Mouse (Mus musculus) CH12.LX (cell line): Measurements from ENCODE around the gene Rnf141. TPM values are rescaled to one million over a fixed set of nuclear protein-coding genes. Genes with fewer than 3 reads are reported as not detected.

Experiments
- DNase-seq: peaks from one replicate; pipeline ENCODE4 v3.0.0-alpha.2; 2013; ENCODE audit errors: extremely low read depth
- H3K27ac ChIP-seq: 2 replicates; pipeline ENCODE4 v1.5.1; 2012; ENCODE audit warnings: low read depth, mild to moderate bottlenecking, control low read depth, moderate library complexity; ENCODE audit not compliant: insufficient read depth
- H3K27me3 ChIP-seq: replicated peaks from 2 replicates; pipeline ENCODE3; 2012; ENCODE audit warnings: inconsistent platforms
- H3K36me3 ChIP-seq, 2 experiments: replicated peaks in 1 of 2; 2 replicates each; pipeline versions ENCODE3 to v1.6.1; 2012; ENCODE audit warnings: inconsistent platforms in 1 of 2, low read length in 1 of 2, mild to moderate bottlenecking in 1 of 2, mixed read lengths in 1 of 2, moderate library complexity in 1 of 2; ENCODE audit not compliant: control insufficient read depth in 1 of 2, insufficient read depth in 1 of 2
- H3K4me1 ChIP-seq, 2 experiments: 2 replicates each; pipeline ENCODE4 v1.6.1; 2012; ENCODE audit warnings: inconsistent platforms in 1 of 2, moderate library complexity in 1 of 2; ENCODE audit not compliant: insufficient read depth in 2 of 2, control insufficient read depth in 1 of 2
- H3K4me2 ChIP-seq: 2 replicates; pipeline ENCODE4 v1.6.1; 2012; ENCODE audit warnings: low read depth, mild to moderate bottlenecking, control low read depth; ENCODE audit not compliant: poor library complexity, insufficient read depth, severe bottlenecking
- H3K4me3 ChIP-seq, 3 experiments: fragments of 150-350 bp in 1 of 3; sonication (generic) in 1 of 3; replicated peaks in 1 of 3; 2 replicates each; pipeline versions ENCODE3 to v1.5.1; 2011 to 2012; ENCODE audit warnings: low read depth in 2 of 3, low read length in 2 of 3, mild to moderate bottlenecking in 2 of 3, moderate library complexity in 2 of 3, control low read depth in 1 of 3, improper control_type of control experiment in 1 of 3, inconsistent platforms in 1 of 3, mixed read lengths in 1 of 3; ENCODE audit not compliant: poor library complexity in 1 of 3
- H3K79me2 ChIP-seq: replicated peaks from 2 replicates; pipeline ENCODE4 v1.6.1; 2012; ENCODE audit warnings: mild to moderate bottlenecking, moderate library complexity; ENCODE audit not compliant: control insufficient read depth, poor library complexity, insufficient read depth, severe bottlenecking; ENCODE audit errors: extremely low read depth
- H3K9ac ChIP-seq: 2 replicates; pipeline ENCODE4 v1.6.1; 2012; ENCODE audit warnings: low read depth, mild to moderate bottlenecking, control low read depth, moderate library complexity; ENCODE audit not compliant: insufficient read depth
- H3K9me3 ChIP-seq: replicated peaks from 2 replicates; pipeline ENCODE3; 2012; ENCODE audit warnings: low read length, inconsistent platforms, mixed read lengths
- CHD2 ChIP-seq: IDR thresholded peaks from 2 replicates; pipeline ENCODE4 v1.6.1; 2011; ENCODE audit warnings: low read length, improper control_type of control experiment
- CTCF ChIP-seq, 2 experiments: IDR thresholded peaks in 1 of 2; conservative IDR thresholded peaks in 1 of 2; 2 replicates each; pipeline ENCODE4 v1.5.1; 2011 to 2012; ENCODE audit warnings: low read depth in 2 of 2, low read length in 2 of 2, improper control_type of control experiment in 1 of 2, inconsistent platforms in 1 of 2, mild to moderate bottlenecking in 1 of 2, moderate library complexity in 1 of 2
- ELF1 ChIP-seq: IDR thresholded peaks from 2 replicates; pipeline ENCODE4 v1.6.1; 2014; ENCODE audit warnings: low read depth, mild to moderate bottlenecking, inconsistent platforms, low read length, improper control_type of control experiment
- EP300 ChIP-seq: IDR thresholded peaks from 2 replicates; pipeline ENCODE4 v1.6.1; 2011; ENCODE audit warnings: low read length, improper control_type of control experiment
- ETS1 ChIP-seq: conservative IDR thresholded peaks from 2 replicates; pipeline ENCODE4 v1.6.1; 2012; ENCODE audit warnings: low read depth, mild to moderate bottlenecking, inconsistent platforms, low read length, improper control_type of control experiment, moderate library complexity
- HCFC1 ChIP-seq: IDR thresholded peaks from 2 replicates; pipeline ENCODE4 v1.6.1; 2012; ENCODE audit warnings: low read depth, mild to moderate bottlenecking, inconsistent platforms, low read length, improper control_type of control experiment
- IRF4 ChIP-seq: IDR thresholded peaks from 2 replicates; pipeline ENCODE4 v1.6.1; 2014; ENCODE audit warnings: low read depth, mild to moderate bottlenecking, inconsistent platforms, low read length, improper control_type of control experiment
- JUN ChIP-seq: IDR thresholded peaks from 2 replicates; pipeline ENCODE4 v1.6.1; 2011; ENCODE audit warnings: low read depth, mild to moderate bottlenecking, low read length, improper control_type of control experiment, moderate library complexity; ENCODE audit not compliant: insufficient read depth
- JUND ChIP-seq: conservative IDR thresholded peaks from 2 replicates; pipeline ENCODE4 v1.6.1; 2011; ENCODE audit warnings: low read depth, low read length, improper control_type of control experiment
- MAFK ChIP-seq: IDR thresholded peaks from 2 replicates; pipeline ENCODE4 v1.6.1; 2011; ENCODE audit warnings: low read length, improper control_type of control experiment; ENCODE audit not compliant: insufficient replicate concordance
- MAZ ChIP-seq: IDR thresholded peaks from 2 replicates; pipeline ENCODE4 v1.6.1; 2012; ENCODE audit warnings: low read depth, mild to moderate bottlenecking, inconsistent platforms, low read length, improper control_type of control experiment, moderate library complexity
- MEF2A ChIP-seq: IDR thresholded peaks from 2 replicates; pipeline ENCODE4 v1.6.1; 2014; ENCODE audit warnings: low read depth, mild to moderate bottlenecking, inconsistent platforms, low read length, improper control_type of control experiment, borderline replicate concordance
- MXI1 ChIP-seq: IDR thresholded peaks from 2 replicates; pipeline ENCODE4 v1.6.1; 2011; ENCODE audit warnings: mild to moderate bottlenecking, low read depth, low read length, improper control_type of control experiment
- NELFE ChIP-seq: IDR thresholded peaks from 2 replicates; pipeline ENCODE4 v1.6.1; 2011; ENCODE audit warnings: low read depth, low read length, improper control_type of control experiment
- NRF1 ChIP-seq: IDR thresholded peaks from 2 replicates; pipeline ENCODE4 v1.6.1; 2014; ENCODE audit warnings: low read depth, mild to moderate bottlenecking, inconsistent platforms, low read length, improper control_type of control experiment, moderate library complexity
- PAX5 ChIP-seq: IDR thresholded peaks from 2 replicates; pipeline ENCODE4 v1.6.1; 2012; ENCODE audit warnings: low read length, inconsistent platforms, mixed read lengths
- POLR2AphosphoS2 ChIP-seq: IDR thresholded peaks from 2 replicates; pipeline ENCODE4 v1.6.1; 2011; ENCODE audit warnings: low read depth, low read length, improper control_type of control experiment
- RAD21 ChIP-seq: IDR thresholded peaks from 2 replicates; pipeline ENCODE4 v1.6.1; 2011; ENCODE audit warnings: low read depth, mild to moderate bottlenecking, low read length, improper control_type of control experiment, moderate library complexity
- SIN3A ChIP-seq: IDR thresholded peaks from 2 replicates; pipeline ENCODE4 v1.6.1; 2012; ENCODE audit warnings: low read length, improper control_type of control experiment, inconsistent platforms
- TBP ChIP-seq: conservative IDR thresholded peaks from 2 replicates; pipeline ENCODE4 v1.6.1; 2011; ENCODE audit warnings: low read depth, low read length, improper control_type of control experiment
- TCF12 ChIP-seq: IDR thresholded peaks from 2 replicates; pipeline ENCODE4 v1.6.1; 2014; ENCODE audit warnings: low read depth, mild to moderate bottlenecking, inconsistent platforms, low read length, improper control_type of control experiment
- USF1 ChIP-seq: IDR thresholded peaks from 2 replicates; pipeline ENCODE4 v1.6.1; 2014; ENCODE audit warnings: low read depth, mild to moderate bottlenecking, inconsistent platforms, low read length, improper control_type of control experiment
- ZC3H11A ChIP-seq: IDR thresholded peaks from 2 replicates; pipeline ENCODE4 v1.6.1; 2012; ENCODE audit warnings: low read depth, mild to moderate bottlenecking, inconsistent platforms, low read length, improper control_type of control experiment
- ZKSCAN1 ChIP-seq: IDR thresholded peaks from 2 replicates; pipeline ENCODE4 v1.6.1; 2012; ENCODE audit warnings: low read depth, inconsistent platforms, low read length, improper control_type of control experiment, borderline replicate concordance
- ZMIZ1 ChIP-seq: IDR thresholded peaks from 2 replicates; pipeline ENCODE4 v1.6.1; 2012; ENCODE audit warnings: low read depth, mild to moderate bottlenecking, inconsistent platforms, low read length, improper control_type of control experiment
- dilution Hi-C: fragments of 300-500 bp; cut with MboI; formaldehyde crosslinking; loops from 2 replicates; pipeline ENCODE4 v1.14.3; 2020; ENCODE audit warnings: low sequenced_read_pairs; ENCODE audit not compliant: extremely low pct_unique_long_range_greater_than_20kb, extremely low pct_ligation_motif_present
- in situ Hi-C: fragments of 300-500 bp; cut with MboI; formaldehyde crosslinking; loops from 3 replicates; pipeline ENCODE4 v1.14.3; 2019; ENCODE audit warnings: low sequenced_read_pairs, low pct_ligation_motif_present, low pct_unique_long_range_greater_than_20kb, mixed read lengths
- polyA plus RNA-seq: library from polyadenylated mRNA; unstranded; fragments of >175 nt; gene quantifications from 2 replicates; pipeline ENCODE4 v1.2.1, GENCODE M21; 2012; ENCODE audit warnings: low read depth; ENCODE audit not compliant: insufficient read length
- total RNA-seq, 2 experiments: library from RNA; depleted of rRNA; stranded (reverse); fragments of 300-350 nt in 1 of 2; fragments of >200 nt in 1 of 2; gene quantifications; 2 replicates each; pipeline ENCODE4 v1.2.3; 2012 to 2014

Rnf141 gene
- total and polyA plus RNA-seq, 3 experiments, result 16.1 to 21.5 (median 18.1) TPM

- peak overlapping the region; percentile 34 for H3K4me2 ChIP-seq
- no peaks in the 10 kb centered on the region for H3K79me2 ChIP-seq
- TF ChIP-seq TBP, result no peak
- no peak for TF ChIP-seq JUND
- TF ChIP-seq NELFE, result no peak
- no peak for TF ChIP-seq USF1
- no peak for TF ChIP-seq RAD21
- no peak for TF ChIP-seq IRF4
- no peak for TF ChIP-seq HCFC1
- TF ChIP-seq ZMIZ1, result no peak
- in situ Hi-C loops (no loop called here), dilution Hi-C loops (no loop called here)
- no peaks in the 10 kb centered on the region for H3K27me3 ChIP-seq
- H3K4me3 ChIP-seq, result no peak overlapping the region
- DNase-seq, result peak; percentile 56
- H3K4me1 ChIP-seq, result peaks cover 13 to 53% of the 10 kb centered on the region in 2 experiments
- H3K9me3 ChIP-seq, result no peaks in the 10 kb centered on the region
- no peaks in the 10 kb centered on the region for H3K36me3 ChIP-seq
- H3K27ac ChIP-seq, result no peak overlapping the region
- peak overlapping the region; percentile 1; the same call in 1 of the 2 replicates for H3K9ac ChIP-seq
Observed at GRCm38 (mm10) chr7:110773204-110774002, 70.9 kb downstream of the Rnf141 start.

- Histone ChIP-seq H3K9me3 (no peaks in the 10 kb centered on the region), H3K27ac (no peak overlapping the region), H3K4me1 (peaks cover 13 to 53% of the 10 kb centered on the region in 2 experiments), H3K36me3 (no peaks in the 10 kb centered on the region), H3K27me3 (no peaks in the 10 kb centered on the region), H3K4me2 (no peak overlapping the region), H3K9ac (no peak overlapping the region), H3K4me3 (no peak overlapping the region), H3K79me2 (no peaks in the 10 kb centered on the region)
- dilution Hi-C loops (no loop called here), in situ Hi-C loops (no loop called here)
- DNase-seq, result no peak
- TF ChIP-seq ETS1 (no peak), MAFK (no peak), CHD2 (no peak)
Observed at GRCm38 (mm10) chr7:110772343-110772742, 71.9 kb downstream of the Rnf141 start.

DNA sequence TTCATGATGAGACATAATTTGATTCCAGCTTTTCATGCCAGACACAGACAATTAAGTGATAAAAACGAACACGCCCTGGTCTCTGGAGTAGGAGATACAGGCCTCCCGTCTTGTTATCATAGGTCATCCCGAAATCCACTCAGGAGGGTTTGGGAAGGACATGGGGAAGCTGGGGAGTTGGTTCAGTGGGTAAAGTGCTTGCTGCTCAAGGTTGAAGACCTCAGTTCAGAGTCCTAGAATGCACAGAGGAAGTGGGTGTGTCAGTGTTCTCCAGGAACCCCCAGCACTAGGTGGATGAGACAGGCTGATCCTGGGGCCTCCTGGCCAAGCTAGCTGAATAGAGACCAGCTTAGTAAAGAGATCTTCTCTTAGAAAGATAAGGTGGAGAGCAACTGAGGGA is 73.3 kb downstream of the Rnf141 start:
- Histone ChIP-seq H3K79me2 (no peaks in the 10 kb centered on the region), H3K9ac (no peak overlapping the region), H3K27me3 (no peaks in the 10 kb centered on the region), H3K9me3 (no peaks in the 10 kb centered on the region), H3K4me3 (no peak overlapping the region), H3K4me2 (no peak overlapping the region), H3K4me1 (peaks cover 13 to 43% of the 10 kb centered on the region in 2 experiments), H3K27ac (no peak overlapping the region), H3K36me3 (no peaks in the 10 kb centered on the region)
- in situ Hi-C loops (no loop called here), dilution Hi-C loops (no loop called here)
- no peak for DNase-seq
- TF ChIP-seq NRF1 (no peak), ELF1 (no peak), HCFC1 (no peak), JUN (no peak), MXI1 (no peak), MAZ (no peak), RAD21 (no peak), SIN3A (no peak), MEF2A (no peak), ZC3H11A (no peak), TCF12 (no peak), POLR2AphosphoS2 (no peak), CTCF (conservative IDR thresholded peaks at IDR 0.05 in 1 of 2, IDR thresholded peaks at IDR 0.05 in 1 of 2; ENCODE audit: low read depth in 2 of 2, low read length in 2 of 2) (no peak), PAX5 (no peak), ZKSCAN1 (no peak), USF1 (no peak), MAFK (no peak), EP300 (no peak)
